Mouse (Mus musculus) testis, postnatal 14 days (tissue): ENCODE data around the gene Msh5.

Source experiments
- DNase-seq: peaks from one replicate; pipeline ENCODE4 v3.0.0; 2021; ENCODE audit warnings: low spot score

The Msh5 gene

GRCm38 (mm10) chr17:35046681-35047455 is at the start of gene Msh5:
Msh5 (minus strand) TSS chr17:35046745.
- peak; percentile 98 for DNase-seq

DNA sequence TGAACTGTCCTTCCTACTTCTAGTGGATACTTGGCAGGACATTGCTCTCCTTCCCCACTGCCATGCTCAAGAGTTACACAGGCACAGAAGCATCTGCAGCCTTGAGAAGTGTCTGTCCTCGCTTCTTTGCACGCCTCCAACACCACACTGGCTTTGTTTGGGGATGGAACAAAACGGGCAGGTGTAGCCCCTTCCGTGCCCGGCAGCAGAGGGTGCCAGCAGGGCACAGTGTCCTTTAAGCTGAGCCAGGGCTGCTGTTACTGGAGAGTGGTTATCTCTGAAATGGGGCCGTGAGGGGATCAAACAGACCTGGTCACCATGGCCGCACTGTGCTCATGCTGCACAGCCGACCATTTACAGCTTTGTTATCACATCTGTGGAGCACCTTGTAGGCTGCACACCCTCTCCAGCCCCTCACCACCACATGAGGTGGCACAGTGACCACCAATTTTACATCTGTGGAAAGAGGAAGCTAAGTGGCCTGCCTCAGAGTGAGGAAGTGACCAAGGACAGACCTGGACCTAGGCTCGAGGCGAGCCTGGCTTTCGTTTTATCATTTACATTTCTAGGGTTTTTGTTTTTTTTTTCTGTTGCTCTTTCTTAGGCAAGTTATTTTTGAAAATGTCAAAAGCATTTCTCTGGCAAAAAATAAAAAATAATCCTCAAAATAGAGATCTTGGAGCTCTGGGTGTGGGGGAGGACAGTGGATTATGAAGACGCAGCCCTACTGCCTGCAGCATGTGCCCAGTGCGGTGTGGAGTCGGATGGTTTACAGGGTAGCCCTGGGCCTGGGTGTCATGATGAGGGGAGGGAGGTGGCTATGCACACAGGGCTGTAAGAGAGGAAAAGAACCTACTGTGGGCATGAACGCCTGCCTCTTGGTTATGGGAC is 48.2 kb upstream of the Msh5 start:
- DNase-seq, result no peak

GRCm38 (mm10) chr17:35092403-35093198 is 46.1 kb upstream of the Msh5 start:
- DNase-seq, result no peak

DNA sequence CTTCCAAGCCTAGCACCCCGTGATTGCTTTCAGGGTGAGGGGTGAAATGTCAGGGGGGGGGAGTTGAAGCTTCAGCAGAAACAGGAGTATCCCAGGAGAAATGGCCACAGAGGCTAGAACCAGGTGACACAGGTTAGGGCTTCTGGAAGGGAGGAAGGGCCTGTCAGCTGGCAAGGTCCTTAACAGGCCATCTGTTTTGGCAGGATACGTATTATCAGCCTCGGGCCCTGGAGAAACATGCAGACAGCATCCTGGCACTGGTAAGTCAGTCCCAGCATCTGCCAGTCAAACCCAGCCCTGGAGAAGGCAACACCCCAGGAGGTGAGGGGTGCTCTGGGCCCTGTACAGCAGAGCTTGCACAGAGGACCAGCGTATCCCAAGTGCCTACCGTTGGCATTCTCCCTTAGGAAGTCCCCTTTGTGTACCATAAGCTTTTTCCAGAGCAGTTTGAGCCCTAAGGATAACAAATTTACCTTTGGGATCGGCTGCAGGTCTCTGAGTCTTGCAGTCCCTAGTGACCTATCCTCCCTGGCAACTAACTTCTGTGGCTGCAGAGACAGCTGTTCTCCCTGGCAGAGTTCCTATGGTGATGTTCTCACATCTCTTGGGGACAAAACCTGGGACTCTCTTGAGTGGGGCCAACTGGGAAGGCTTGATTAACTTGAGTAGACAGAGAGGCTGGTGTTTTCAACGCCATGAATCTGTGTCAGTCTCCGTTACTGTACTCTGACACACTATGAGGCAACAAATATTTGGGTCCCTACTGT is 43.8 kb upstream of the Msh5 start:
- no peak for DNase-seq

DNA sequence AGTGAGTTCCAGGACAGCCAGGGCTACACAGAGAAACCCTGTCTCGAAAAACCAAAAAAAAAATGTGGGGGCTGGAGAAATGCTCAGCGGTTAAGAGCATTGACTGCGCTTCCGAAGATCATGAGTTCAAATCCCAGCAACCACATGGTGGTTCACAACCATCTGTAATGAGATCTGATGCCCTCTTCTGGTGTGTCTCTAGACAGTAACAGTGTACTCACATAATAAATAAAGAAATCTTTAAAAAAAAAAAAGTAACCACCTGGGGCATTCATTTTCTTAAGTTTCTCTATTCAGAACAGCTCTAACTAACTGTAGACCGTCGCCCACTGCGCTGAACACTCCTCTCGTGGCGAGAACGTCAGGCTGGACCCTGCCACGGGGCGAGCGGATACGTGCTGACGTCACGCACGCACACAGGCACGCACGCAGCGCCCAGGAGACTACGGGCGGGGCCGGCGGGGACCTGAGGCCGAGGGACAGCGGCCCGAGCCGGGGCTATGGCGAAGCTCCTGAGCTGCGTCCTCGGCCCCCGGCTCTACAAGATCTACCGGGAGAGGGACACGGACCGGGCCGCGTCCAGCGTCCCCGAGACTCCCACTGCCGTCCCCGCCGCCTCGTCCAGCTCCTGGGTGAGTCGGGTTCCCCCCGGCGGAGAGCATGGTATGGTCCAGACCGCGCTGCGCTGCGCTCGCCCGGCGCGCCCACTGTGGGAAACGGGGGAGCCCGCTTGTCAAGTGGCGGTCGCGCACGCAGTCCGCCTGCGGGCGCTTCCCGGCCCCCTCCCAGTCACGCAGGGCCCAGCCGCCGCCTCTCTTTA is 42.5 kb upstream of the Msh5 start, which contains the start of gene Abhd16a:
TSS of gene Abhd16a (plus strand) at position 439 of the 820 bp plus-strand sequence.
- peak; percentile 92 for DNase-seq

DNA sequence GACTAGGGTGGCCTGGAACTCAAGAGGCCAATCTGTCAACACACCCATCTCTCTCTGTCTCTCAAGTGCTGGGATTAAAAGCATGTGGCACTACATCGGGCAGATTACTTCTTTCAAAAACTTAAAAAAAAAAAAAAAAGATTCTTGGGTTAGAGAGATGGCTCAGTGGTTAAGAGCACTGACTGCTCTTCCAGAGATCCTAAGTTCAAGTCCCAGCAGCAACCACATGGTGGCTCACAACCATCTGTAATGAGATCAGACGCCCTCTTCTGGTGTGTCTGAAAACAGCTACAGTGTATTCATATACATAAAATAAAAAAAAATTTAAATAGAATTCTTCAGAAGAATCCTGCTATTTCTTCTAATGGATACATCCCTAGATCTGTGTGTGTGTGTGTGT is 41.6 kb upstream of the Msh5 start:
- DNase-seq, result no peak

- no peak for DNase-seq
Observed at GRCm38 (mm10) chr17:35085208-35085865, 38.8 kb upstream of the Msh5 start, which contains the start of gene Ly6g6f. Ly6g6f (minus strand) TSS chr17:35085610.

- DNase-seq, result no peak
Observed at GRCm38 (mm10) chr17:35083929-35084497, 37.5 kb upstream of the Msh5 start.

DNA sequence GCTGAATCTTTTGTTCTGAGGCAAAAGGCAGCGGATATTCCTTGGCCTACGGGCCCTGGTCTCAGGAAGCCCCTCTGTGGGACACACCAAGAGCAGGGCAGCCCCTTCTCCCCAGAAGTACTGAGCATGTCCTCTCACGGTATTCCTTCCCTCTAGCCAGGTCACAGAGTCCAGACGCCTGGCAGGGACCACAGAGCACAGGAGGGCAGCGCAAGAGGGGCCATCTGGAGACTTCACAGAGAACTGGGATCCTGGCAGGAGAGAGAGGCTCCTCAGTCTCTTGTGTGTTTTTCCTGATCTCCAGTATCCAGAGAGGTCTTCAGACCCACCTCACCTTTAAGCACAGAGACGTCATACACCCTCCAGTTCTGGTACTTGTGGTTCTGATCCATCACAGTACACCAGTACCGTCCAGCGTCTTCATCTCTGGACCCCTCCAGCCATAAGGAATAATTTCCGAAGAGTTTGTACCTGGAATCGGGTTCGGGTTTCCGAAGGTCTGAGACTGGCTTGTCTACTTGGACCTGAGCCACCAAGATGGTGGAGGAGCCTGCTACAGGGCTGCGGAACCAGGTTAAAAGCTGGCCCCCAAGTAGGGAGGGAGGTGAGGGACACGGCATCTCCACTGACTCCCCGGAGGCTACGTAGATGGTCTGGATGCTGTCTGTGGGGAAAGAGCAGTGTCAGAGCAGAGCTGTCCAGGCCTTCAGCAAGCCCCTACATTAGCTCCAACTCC is 36.5 kb upstream of the Msh5 start:
- no peak for DNase-seq

DNA sequence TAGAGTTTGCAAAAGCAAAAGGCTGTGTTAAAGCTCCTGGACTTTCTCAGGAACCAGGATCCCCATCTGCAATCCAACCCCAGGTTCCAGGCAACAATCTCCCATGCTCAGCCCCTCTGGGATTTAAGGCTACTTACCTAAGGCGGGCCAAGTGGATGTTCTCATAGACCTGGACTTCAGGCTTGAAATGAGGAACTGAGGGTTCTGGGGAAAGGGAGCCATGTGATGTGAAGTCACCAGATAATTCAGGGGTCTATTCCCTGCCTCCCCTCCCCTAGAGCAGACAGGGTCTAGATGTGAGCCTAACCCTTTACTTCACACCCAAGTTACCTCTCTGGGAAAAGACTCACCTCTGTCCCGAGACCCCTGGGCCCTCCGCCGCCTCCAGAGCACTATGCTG is 34.2 kb upstream of the Msh5 start:
- DNase-seq, result no peak

GRCm38 (mm10) chr17:35080248-35080647 is 33.7 kb upstream of the Msh5 start:
- no peak for DNase-seq

DNA sequence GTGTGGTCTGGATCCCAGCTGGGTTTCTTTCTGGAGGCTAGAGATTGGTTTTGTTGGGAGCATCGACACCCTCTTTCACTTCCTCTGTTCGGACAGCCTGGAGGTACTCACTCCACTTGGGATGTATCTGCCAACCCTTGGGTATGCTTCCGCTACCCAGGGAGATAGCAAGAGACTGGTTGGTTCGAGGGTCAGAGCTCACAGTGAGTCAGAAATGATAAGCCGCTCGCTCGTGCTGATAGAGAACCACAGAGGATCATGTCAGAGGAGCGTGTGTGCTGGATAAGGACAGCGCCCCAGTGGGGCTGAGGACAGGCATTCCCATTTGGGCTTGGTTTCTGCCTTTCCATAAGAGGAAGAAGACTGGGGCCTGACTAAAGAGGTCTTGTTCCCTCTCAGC is 33.2 kb upstream of the Msh5 start:
- DNase-seq, result no peak

DNA sequence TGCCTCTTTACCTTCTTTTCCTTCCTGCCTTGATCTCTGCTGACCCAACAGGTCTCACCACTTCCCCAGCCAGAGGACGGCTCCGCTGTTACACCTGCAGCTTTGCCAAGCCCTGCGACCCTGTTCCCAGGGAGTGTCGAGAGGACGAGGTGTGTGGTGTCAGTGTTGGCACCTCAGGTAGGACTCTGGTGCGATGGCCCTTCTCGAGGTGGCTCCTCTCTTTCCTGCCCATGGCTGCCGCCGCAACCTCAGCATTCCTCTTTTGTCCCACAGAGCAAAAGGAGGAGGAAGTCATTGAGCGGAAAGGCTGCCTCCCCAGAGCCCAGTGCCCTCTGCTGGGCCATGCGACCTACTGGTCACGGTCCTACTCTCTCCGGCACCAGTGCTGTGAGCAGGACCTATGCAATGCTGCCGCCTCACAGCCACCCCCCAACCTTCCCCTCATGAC is 31.3 kb upstream of the Msh5 start, which contains the start of gene Ly6g6d:
TSS of gene Ly6g6d (minus strand) at position 280 of the 448 bp plus-strand sequence.
- no peak for DNase-seq

DNA sequence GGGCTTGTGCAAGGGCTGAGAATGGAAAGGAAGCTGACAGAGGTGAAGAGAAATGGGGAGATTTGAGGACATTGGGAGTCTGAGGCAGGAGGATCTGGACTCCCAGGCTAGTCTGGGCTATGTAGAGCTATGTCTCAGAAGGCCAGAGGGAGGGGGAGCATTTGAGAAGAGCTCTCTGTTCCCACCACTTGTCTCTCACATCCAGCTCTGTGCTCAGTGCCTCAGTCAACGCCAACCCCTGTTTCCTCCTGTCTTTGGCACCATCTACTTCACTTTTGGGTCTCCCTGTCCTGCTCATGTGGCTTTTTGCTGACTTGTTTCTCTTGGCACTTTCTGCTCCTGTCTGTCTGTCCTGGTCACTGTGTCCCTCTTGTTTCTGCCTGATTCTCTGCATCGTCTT is 30.7 kb upstream of the Msh5 start:
- no peak for DNase-seq

DNA sequence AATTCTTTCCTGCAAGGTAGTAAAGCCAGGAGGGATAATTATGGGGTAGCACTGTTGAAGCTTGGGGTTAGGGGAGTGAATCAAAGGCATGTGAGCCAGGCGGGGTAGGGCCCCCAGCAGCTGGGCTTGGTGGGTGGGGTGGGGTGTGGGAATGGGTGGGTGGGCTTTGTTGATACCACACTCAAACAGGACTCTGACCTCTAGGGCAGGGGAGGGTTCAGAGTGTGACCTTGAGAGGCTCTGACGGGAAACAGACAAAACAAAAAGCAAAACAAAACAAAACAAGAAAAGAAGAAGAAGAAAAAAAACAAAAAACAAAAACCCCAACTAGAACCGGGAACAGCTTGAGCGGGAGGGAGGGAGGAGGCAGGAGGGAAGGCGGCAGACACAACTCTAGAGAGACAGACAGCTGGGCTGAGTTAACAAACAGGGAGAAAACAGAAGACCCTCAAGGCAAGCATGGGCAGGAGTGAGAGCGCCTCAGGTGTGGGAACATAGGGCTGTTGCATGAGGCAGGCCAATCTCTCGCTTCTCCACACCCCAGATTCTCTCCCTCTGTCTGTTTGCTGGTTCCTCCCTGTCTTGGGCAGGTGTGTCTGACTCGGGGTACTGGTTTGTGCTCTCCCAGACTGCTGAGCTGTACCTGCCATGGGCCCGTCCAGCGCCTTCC is 30.1 kb upstream of the Msh5 start, which contains the start of gene Ly6g6e:
TSS of gene Ly6g6e (plus strand) at position 396 of the 670 bp plus-strand sequence.
- DNase-seq, result no peak

- DNase-seq, result no peak
Observed at GRCm38 (mm10) chr17:35074097-35074496, 27.6 kb upstream of the Msh5 start.

- DNase-seq, result no peak
Observed at GRCm38 (mm10) chr17:35071454-35071853, 24.9 kb upstream of the Msh5 start.
